Mouse (Mus musculus): Measurements from ENCODE around the gene Kif2c.

Gene Kif2c

GRCm38 (mm10) chr4:117140613-117141012 lies 41.8 kb downstream of the Kif2c start:
- no peak for ATAC-seq (ENCODE audit: insufficient number of reproducible peaks, low FRiP score, low TSS enrichment)

GRCm38 (mm10) chr4:117139217-117139612 lies 43.2 kb downstream of the Kif2c start:
- no peak for ATAC-seq (ENCODE audit: insufficient number of reproducible peaks, low FRiP score, low TSS enrichment)

- no peak for ATAC-seq (ENCODE audit: insufficient number of reproducible peaks, low FRiP score, low TSS enrichment)
Measured at GRCm38 (mm10) chr4:117138295-117139216, 43.9 kb downstream of the Kif2c start.

- ATAC-seq (ENCODE audit: insufficient number of reproducible peaks, low FRiP score, low TSS enrichment) = no peak
Measured at GRCm38 (mm10) chr4:117136034-117136433, 46.4 kb downstream of the Kif2c start.

GRCm38 (mm10) chr4:117134601-117134995 lies 47.8 kb downstream of the Kif2c start:
- no peak for ATAC-seq (ENCODE audit: insufficient number of reproducible peaks, low FRiP score, low TSS enrichment)

- peak; percentile 89 for ATAC-seq (ENCODE audit: insufficient number of reproducible peaks, low FRiP score, low TSS enrichment)
Measured at GRCm38 (mm10) chr4:117133817-117134600, 48.4 kb downstream of the Kif2c start, which contains the start of gene Plk3. Gene Plk3, minus strand, starts transcription at chr4:117133963.

GRCm38 (mm10) chr4:117133366-117133796 lies 49.1 kb downstream of the Kif2c start:
- peak; percentile 34 for ATAC-seq (ENCODE audit: insufficient number of reproducible peaks, low FRiP score, low TSS enrichment)

- ATAC-seq (ENCODE audit: insufficient number of reproducible peaks, low FRiP score, low TSS enrichment) = no peak
Measured at GRCm38 (mm10) chr4:117132794-117133143, 49.7 kb downstream of the Kif2c start.

GRCm38 (mm10) chr4:117131890-117132793 lies 50.3 kb downstream of the Kif2c start:
- no peak for ATAC-seq (ENCODE audit: insufficient number of reproducible peaks, low FRiP score, low TSS enrichment)

GRCm38 (mm10) chr4:117131198-117131597 lies 51.2 kb downstream of the Kif2c start:
- no peak for ATAC-seq (ENCODE audit: insufficient number of reproducible peaks, low FRiP score, low TSS enrichment)

GRCm38 (mm10) chr4:117130790-117131189 lies 51.6 kb downstream of the Kif2c start:
- no peak for ATAC-seq (ENCODE audit: insufficient number of reproducible peaks, low FRiP score, low TSS enrichment)

- ATAC-seq (ENCODE audit: insufficient number of reproducible peaks, low FRiP score, low TSS enrichment) = no peak
Measured at GRCm38 (mm10) chr4:117127991-117128686, 54.3 kb downstream of the Kif2c start.

GRCm38 (mm10) chr4:117126675-117127290 lies 55.7 kb downstream of the Kif2c start, which contains the start of gene Tctex1d4:
Gene Tctex1d4, plus strand, starts transcription at chr4:117126794.
- ATAC-seq (ENCODE audit: insufficient number of reproducible peaks, low FRiP score, low TSS enrichment) = no peak

- ATAC-seq (ENCODE audit: insufficient number of reproducible peaks, low FRiP score, low TSS enrichment) = no peak
Measured at GRCm38 (mm10) chr4:117125910-117126674, 56.3 kb downstream of the Kif2c start.

GRCm38 (mm10) chr4:117125348-117125909 lies 57.0 kb downstream of the Kif2c start, which contains the start of gene Btbd19:
Gene Btbd19, minus strand, starts transcription at chr4:117125725.
- no peak for ATAC-seq (ENCODE audit: insufficient number of reproducible peaks, low FRiP score, low TSS enrichment)

GRCm38 (mm10) chr4:117124518-117125347 lies 57.7 kb downstream of the Kif2c start:
- no peak for ATAC-seq (ENCODE audit: insufficient number of reproducible peaks, low FRiP score, low TSS enrichment)

GRCm38 (mm10) chr4:117124218-117124517 lies 58.3 kb downstream of the Kif2c start:
- no peak for ATAC-seq (ENCODE audit: insufficient number of reproducible peaks, low FRiP score, low TSS enrichment)

Data from cerebellum, adult (tissue).